Mouse (Mus musculus) megakaryocyte, embryonic 14.5 days (primary cell): ENCODE measurements around the gene Hist1h2bh. TPM values are rescaled to one million over a fixed set of nuclear protein-coding genes. Genes with fewer than 3 reads are reported as not detected.
A peak's percentile ranks its signal among the peaks of the same experiment; 100 is the strongest.

Source experiments
- H3K27me3 ChIP-seq: replicated peaks from 2 replicates; pipeline ENCODE3; 2012; ENCODE audit warnings: inconsistent platforms
- H3K36me3 ChIP-seq: replicated peaks from 2 replicates; pipeline ENCODE3; 2012; ENCODE audit warnings: low read length, inconsistent platforms, mixed read lengths
- H3K4me1 ChIP-seq: 2 replicates; pipeline ENCODE4 v1.6.1; 2012; ENCODE audit warnings: inconsistent platforms
- H3K4me3 ChIP-seq: replicated peaks from 2 replicates; pipeline ENCODE3; 2012; ENCODE audit warnings: moderate library complexity, mild to moderate bottlenecking, inconsistent platforms
- H3K9me3 ChIP-seq: 2 replicates; pipeline ENCODE4 v1.6.1; 2012; ENCODE audit warnings: inconsistent platforms
- FLI1 ChIP-seq: IDR thresholded peaks from 2 replicates; pipeline ENCODE4 v1.6.1; 2012; ENCODE audit warnings: low read length, inconsistent platforms, mixed read lengths
- GATA1 ChIP-seq: IDR thresholded peaks from 3 replicates; pipeline ENCODE4 v1.6.1; 2012; ENCODE audit warnings: mixed read lengths, low read length, inconsistent platforms, borderline replicate concordance
- polyA plus RNA-seq: library from polyadenylated mRNA; stranded (reverse); fragments of >175 nt; gene quantifications from 2 replicates; pipeline ENCODE4 v1.2.3, GENCODE M21; 2012; ENCODE audit warnings: low replicate concordance; ENCODE audit not compliant: insufficient read depth

Gene Hist1h2bh
- polyA plus RNA-seq, 1 experiment: 1.4 TPM

DNA sequence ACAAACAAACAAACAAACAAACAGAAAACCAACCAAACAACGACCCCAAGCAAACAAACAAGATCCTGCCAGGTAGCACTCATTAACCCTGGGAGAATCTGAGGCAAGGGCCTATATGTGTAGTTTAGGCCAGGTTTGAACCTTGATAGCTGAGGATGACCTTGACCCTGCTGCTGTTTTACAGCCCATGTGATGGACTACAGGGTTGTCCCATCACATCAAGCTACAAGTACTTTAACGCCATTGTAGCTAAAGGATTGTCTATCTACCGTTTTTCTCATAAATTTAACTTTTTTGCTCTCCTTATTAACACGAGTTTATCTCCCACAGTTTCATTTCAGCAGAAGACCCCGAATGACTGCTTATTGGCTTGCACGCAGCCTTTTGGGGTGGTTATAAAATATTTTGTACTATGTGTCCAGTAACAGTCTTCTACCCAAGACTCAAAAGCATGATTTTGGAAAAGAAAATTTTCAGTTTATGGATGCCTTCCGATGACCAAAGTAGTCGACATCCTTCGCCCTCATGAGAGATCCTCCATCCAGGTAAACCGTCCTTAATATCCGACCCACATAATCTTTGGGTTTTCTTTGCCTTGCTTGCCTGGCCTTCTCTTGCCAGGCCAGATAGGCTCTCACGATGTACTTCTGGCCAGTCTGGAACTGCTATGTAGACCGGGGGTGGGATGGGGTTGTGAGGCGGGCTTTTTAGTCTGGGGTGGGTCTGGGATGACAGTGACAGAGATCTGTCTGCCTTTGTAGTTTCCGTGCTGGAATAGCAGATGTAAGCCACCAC, 27.2 kb downstream of the Hist1h2bh start:
- Histone ChIP-seq H3K9me3 (no peaks in the 10 kb centered on the region), H3K4me1 (peaks cover 29% of the 10 kb centered on the region), H3K27me3 (no peaks in the 10 kb centered on the region), H3K36me3 (no peaks in the 10 kb centered on the region), H3K4me3 (peak overlapping the region; percentile 44)
- no peak for TF ChIP-seq GATA1
- no peak for TF ChIP-seq FLI1

- Histone ChIP-seq H3K4me3 (no peak overlapping the region), H3K9me3 (no peaks in the 10 kb centered on the region), H3K36me3 (no peaks in the 10 kb centered on the region), H3K27me3 (peaks cover 2% of the 10 kb centered on the region), H3K4me1 (peaks cover 24% of the 10 kb centered on the region)
- no peak for TF ChIP-seq GATA1
- TF ChIP-seq FLI1: no peak
Measured at GRCm38 (mm10) chr13:23515281-23515680, 27.9 kb downstream of the Hist1h2bh start.

GRCm38 (mm10) chr13:23513517-23513916, 29.7 kb downstream of the Hist1h2bh start:
- no peak for TF ChIP-seq GATA1
- no peak for TF ChIP-seq FLI1

DNA sequence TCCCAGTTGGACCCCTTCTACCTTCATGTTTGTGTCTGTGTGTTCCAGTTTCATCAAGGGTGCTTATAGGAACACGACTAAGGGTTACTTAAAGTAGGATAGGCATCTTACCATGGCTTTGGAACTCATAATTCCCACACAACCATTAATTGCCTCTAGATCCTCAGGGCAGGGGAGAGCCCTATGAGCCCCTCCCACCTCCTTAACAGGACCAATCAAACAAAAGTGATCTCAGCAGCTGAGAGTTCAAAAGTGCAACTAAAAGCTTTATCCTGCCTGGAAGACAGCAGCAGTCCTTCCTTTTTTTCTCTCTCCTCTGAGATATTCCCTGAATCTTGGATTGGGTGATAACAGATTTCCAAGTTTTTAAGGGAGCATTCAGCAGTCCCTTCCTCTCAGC, 33.1 kb downstream of the Hist1h2bh start:
- H3K27me3 ChIP-seq: peaks cover 2% of the 10 kb centered on the region
- H3K4me3 ChIP-seq: no peak overlapping the region
- no peak for TF ChIP-seq FLI1
- TF ChIP-seq GATA1: no peak
- H3K4me1 ChIP-seq: peaks cover 34% of the 10 kb centered on the region
- no peaks in the 10 kb centered on the region for H3K9me3 ChIP-seq
- H3K36me3 ChIP-seq: no peaks in the 10 kb centered on the region

More at GRCm38 (mm10) chr13:23513517-23513916, 29.7 kb downstream of the Hist1h2bh start:
- H3K4me3 ChIP-seq: no peak overlapping the region
- H3K36me3 ChIP-seq: no peaks in the 10 kb centered on the region
- H3K4me1 ChIP-seq: peaks cover 19% of the 10 kb centered on the region
- no peaks in the 10 kb centered on the region for H3K9me3 ChIP-seq
- peaks cover 2% of the 10 kb centered on the region for H3K27me3 ChIP-seq

DNA sequence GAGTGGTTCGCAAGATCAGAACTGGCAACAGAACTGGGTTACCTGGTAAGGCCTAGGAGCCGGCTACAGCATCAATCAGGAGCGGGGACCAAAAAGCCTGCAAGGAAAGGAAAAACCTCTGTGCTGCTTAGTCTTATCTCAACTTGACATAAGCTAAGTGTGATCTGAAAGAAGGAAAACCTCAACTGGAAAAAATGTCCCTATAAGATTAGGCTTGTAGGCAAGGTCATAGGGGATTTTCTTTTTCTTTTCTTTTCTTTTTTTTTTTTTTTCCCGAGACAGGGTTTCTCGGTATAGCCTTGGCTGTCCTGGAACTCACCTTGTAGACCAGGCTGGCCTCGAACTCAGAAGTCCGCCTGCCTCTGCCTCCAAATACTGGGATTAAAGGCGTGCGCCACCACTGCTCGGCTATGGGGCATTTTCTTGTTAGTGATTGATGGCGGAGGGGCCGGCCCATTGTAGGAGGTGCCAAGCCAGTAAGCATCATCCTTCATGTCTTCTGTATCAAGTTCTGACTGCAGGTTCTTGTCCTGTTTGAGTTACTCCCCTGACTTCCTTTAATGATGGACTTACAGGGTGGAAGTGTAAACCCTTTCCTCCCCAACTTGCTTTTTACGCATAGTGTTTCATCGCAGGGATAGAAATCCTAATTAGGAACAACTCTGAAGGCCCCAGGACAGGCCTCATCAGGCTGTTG, 36.2 kb downstream of the Hist1h2bh start:
- Histone ChIP-seq H3K36me3 (no peaks in the 10 kb centered on the region), H3K9me3 (no peaks in the 10 kb centered on the region), H3K4me3 (peak overlapping the region; percentile 89), H3K27me3 (peaks cover 2% of the 10 kb centered on the region), H3K4me1 (peaks cover 56% of the 10 kb centered on the region)
- TF ChIP-seq FLI1 (no peak), GATA1 (no peak)

- H3K4me3 ChIP-seq: peak overlapping the region; percentile 89
- H3K4me1 ChIP-seq: peaks cover 62% of the 10 kb centered on the region
Measured at GRCm38 (mm10) chr13:23506351-23506750, 36.8 kb downstream of the Hist1h2bh start.

DNA sequence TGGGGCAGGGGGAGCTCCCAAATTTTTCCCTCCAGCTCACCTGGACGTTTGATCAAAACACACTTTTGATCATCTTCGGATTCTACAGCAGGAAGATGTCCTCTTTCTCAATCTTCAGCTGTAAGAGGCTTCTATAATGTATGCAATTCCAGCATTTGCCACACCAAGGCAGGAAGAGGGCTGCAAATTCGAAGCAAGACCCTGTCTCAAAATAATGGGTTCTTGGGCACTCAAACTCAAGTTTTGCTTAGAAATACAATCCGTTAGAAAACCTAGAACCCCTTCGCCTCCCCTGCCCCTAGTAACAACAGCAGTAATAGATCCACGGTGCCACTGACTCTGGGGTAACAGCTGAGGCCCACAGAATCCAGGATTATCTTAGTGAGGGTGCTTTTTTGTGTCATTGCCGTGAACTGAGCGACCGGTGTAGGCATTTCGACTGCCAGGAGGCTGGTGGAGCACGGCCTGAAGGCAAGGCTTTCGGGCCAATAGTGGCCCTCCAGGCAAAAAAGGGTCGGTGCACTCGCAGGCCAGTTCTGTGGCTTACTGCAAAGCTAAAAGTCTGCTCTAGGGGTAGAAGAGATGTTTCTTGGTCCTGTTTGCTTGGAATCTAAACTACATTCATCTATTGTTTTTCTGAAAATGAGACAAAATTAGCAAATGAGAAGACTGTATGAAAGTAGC, 37.4 kb downstream of the Hist1h2bh start:
- no peaks in the 10 kb centered on the region for H3K9me3 ChIP-seq
- peaks cover 63% of the 10 kb centered on the region for H3K4me1 ChIP-seq
- TF ChIP-seq FLI1: no peak
- no peak for TF ChIP-seq GATA1
- H3K36me3 ChIP-seq: no peaks in the 10 kb centered on the region
- peaks cover 2% of the 10 kb centered on the region for H3K27me3 ChIP-seq
- peak overlapping the region; percentile 89 for H3K4me3 ChIP-seq

More at GRCm38 (mm10) chr13:23506351-23506750, 36.8 kb downstream of the Hist1h2bh start:
- Histone ChIP-seq H3K36me3 (no peaks in the 10 kb centered on the region), H3K9me3 (no peaks in the 10 kb centered on the region), H3K27me3 (peaks cover 2% of the 10 kb centered on the region)
- no peak for TF ChIP-seq GATA1
- no peak for TF ChIP-seq FLI1

DNA sequence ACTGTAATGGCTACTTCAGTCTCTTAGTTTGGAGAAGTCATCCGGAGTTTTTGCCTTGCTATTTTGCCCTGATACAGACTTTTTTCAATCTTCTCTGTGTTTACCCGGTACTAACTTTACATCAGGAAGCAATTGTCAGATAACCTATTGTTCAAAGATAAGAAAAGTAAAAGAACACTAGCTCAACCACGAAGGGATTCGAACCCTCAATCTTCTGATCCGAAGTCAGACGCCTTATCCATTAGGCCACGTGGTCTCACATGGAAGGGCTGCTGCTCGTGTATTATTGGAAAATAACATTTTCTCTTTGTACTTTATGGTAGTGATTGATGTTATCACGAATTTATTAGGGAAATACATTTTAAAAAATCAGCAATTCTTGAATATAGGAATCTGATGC, 39.4 kb downstream of the Hist1h2bh start:
- no peak for TF ChIP-seq FLI1
- TF ChIP-seq GATA1: no peak
- no peaks in the 10 kb centered on the region for H3K9me3 ChIP-seq
- no peaks in the 10 kb centered on the region for H3K36me3 ChIP-seq
- no peaks in the 10 kb centered on the region for H3K27me3 ChIP-seq
- peak overlapping the region; percentile 53 for H3K4me3 ChIP-seq
- peaks cover 65% of the 10 kb centered on the region for H3K4me1 ChIP-seq

GRCm38 (mm10) chr13:23502916-23503315, 40.3 kb downstream of the Hist1h2bh start:
- H3K27me3 ChIP-seq: no peaks in the 10 kb centered on the region
- no peaks in the 10 kb centered on the region for H3K9me3 ChIP-seq
- H3K36me3 ChIP-seq: no peaks in the 10 kb centered on the region
- no peak for TF ChIP-seq FLI1
- TF ChIP-seq GATA1: no peak
- H3K4me3 ChIP-seq: no peak overlapping the region
- H3K4me1 ChIP-seq: peaks cover 74% of the 10 kb centered on the region
